Mouse (Mus musculus): ENCODE measurements around the gene Hist2h2aa1.

DNA sequence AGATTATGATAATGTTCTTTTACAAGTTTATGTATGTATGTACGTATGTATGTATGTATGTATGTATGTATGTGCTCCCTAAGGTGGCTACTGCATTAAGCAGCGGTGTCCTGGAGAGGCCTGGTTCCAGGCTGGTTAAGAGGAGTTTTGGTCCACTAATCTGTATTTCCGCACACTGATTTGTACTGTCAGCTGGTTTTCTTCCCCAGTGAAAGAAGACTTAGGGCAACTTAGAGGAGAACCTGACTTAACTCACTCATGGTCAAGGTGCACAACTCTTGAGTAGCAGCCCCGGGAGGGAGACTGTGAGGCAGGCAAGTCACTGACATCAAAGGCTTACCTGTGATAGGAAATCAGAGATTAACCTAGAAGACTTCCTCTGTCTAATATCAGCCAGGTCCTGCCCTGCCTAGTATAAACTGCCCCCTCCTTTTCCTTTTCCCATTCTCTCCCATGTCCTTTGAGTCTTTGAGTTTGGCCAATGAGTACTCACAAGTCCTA is 8.4 kb upstream of the Hist2h2aa1 start:
- TF ChIP-seq POLR2A (IDR thresholded peaks at IDR 0.05; ENCODE audit: insufficient read depth, low read depth, low read length) = no peak
- TF ChIP-seq CTCF (IDR thresholded peaks at IDR 0.05; ENCODE audit: insufficient read depth, low read depth, low read length) = no peak
